Mouse (Mus musculus) stomach, postnatal 0 days (tissue): ENCODE measurements around the gene Rps6ka5. TPM values are rescaled to one million over a fixed set of nuclear protein-coding genes. Genes with fewer than 3 reads are reported as not detected.

Experiments
- ATAC-seq: fragments of 200-750 bp; cut with Nextera tagmentation; 2 replicates; pipeline ENCODE4 v1.8.0; 2017; ENCODE audit not compliant: low FRiP score, low TSS enrichment
- DNase-seq: peaks from one replicate; pipeline ENCODE4 v3.0.0-alpha.2; 2016; ENCODE audit warnings: low spot score
- H3K27ac ChIP-seq: fragments of 300-500 bp; sonication (generic); replicated peaks from 2 replicates; pipeline ENCODE4 v1.5.1; 2014; ENCODE audit warnings: mild to moderate bottlenecking, control low read depth
- H3K27me3 ChIP-seq: fragments of 300-500 bp; sonication (generic); 2 replicates; pipeline ENCODE4 v1.6.1; 2014; ENCODE audit warnings: low read length; ENCODE audit not compliant: control insufficient read depth, insufficient read depth
- H3K36me3 ChIP-seq: fragments of 300-500 bp; sonication (generic); 2 replicates; pipeline ENCODE4 v1.6.1; 2014; ENCODE audit warnings: low read length, mixed read lengths; ENCODE audit not compliant: control insufficient read depth, insufficient read depth
- H3K4me1 ChIP-seq: fragments of 300-500 bp; sonication (generic); replicated peaks from 2 replicates; pipeline ENCODE4 v1.6.1; 2014; ENCODE audit warnings: antibody characterized with exemption; ENCODE audit not compliant: control insufficient read depth, insufficient read depth
- H3K4me2 ChIP-seq: fragments of 300-500 bp; sonication (generic); replicated peaks from 2 replicates; pipeline ENCODE4 v1.6.1; 2014; ENCODE audit warnings: low read depth, mild to moderate bottlenecking, control low read depth, moderate library complexity
- H3K4me3 ChIP-seq: fragments of 300-500 bp; sonication (generic); 2 replicates; pipeline ENCODE4 v1.5.1; 2014; ENCODE audit warnings: low read depth, low read length, control low read depth
- H3K9ac ChIP-seq: fragments of 300-500 bp; sonication (generic); 2 replicates; pipeline ENCODE4 v1.6.1; 2014; ENCODE audit warnings: mild to moderate bottlenecking, low read length, control low read depth, mixed read lengths
- H3K9me3 ChIP-seq: fragments of 300-500 bp; sonication (generic); 2 replicates; pipeline ENCODE4 v1.6.1; 2016; ENCODE audit warnings: low read length; ENCODE audit not compliant: control insufficient read depth
- CTCF ChIP-seq: IDR thresholded peaks from 2 replicates; pipeline ENCODE4 v1.5.1; 2016; ENCODE audit warnings: antibody characterized with exemption, low read depth, mild to moderate bottlenecking, moderate library complexity
- EP300 ChIP-seq: optimal IDR thresholded peaks from 2 replicates; pipeline ENCODE3; 2016; ENCODE audit warnings: antibody characterized with exemption
- WGBS: fragments of 180-500 bp; shearing (Covaris S2); extraction: QIAGEN DNeasy Blood & Tissue Kit; methylation state at CpG from one replicate; pipeline ENCODE4 v1.1.7; 2014; 5-methylcytosine and 5-hydroxymethylcytosine counted together
- polyA plus RNA-seq: library from polyadenylated mRNA; unstranded; fragments of >200 nt; fragmentation: Nextera tagmentation; extraction: Ambion mirVana; gene quantifications from 2 replicates; pipeline ENCODE4 v1.2.1, GENCODE M21; 2015

Rps6ka5 gene
- polyA plus RNA-seq, 1 experiment from 2014 or later = 1.4 TPM

DNA sequence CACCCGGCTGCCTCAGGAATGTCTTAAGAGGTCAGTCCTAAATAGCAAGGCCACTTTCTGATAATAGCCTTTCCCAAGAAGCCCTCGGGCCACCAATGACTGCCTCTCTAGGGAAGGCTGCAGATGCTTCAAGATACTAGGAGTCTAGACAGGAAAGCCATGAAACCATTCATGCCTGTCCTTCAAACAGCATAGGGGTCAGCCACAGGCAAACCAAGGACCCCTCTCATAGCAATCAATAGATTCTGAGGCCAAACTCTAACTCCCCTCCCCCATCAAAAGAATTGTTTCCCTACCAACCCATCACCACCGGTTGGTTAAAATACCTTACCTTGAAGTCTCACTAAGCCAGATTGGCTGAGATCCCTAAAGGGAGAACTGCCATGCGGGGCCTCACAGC lies 211.3 kb downstream of the Rps6ka5 start:
- DNase-seq = no peak
- Histone ChIP-seq H3K4me2 (no peak overlapping the region), H3K9me3 (no peaks in the 10 kb centered on the region), H3K4me1 (no peaks in the 10 kb centered on the region; the same call in 1 of the 2 replicates), H3K36me3 (no peaks in the 10 kb centered on the region), H3K9ac (no peak overlapping the region), H3K4me3 (no peak overlapping the region), H3K27me3 (no peaks in the 10 kb centered on the region), H3K27ac (no peak overlapping the region)
- ATAC-seq = no peak
- TF ChIP-seq EP300 (no peak), CTCF (no peak)
- 90% methylated on average over 4 of the region's 4 CpGs for WGBS

GRCm38 (mm10) chr12:100514611-100515010 lies 212.2 kb downstream of the Rps6ka5 start:
- Histone ChIP-seq H3K36me3 (no peaks in the 10 kb centered on the region), H3K9me3 (no peaks in the 10 kb centered on the region), H3K27ac (no peak overlapping the region), H3K4me3 (no peak overlapping the region), H3K4me2 (no peak overlapping the region), H3K4me1 (no peaks in the 10 kb centered on the region), H3K27me3 (no peaks in the 10 kb centered on the region), H3K9ac (no peak overlapping the region)
- WGBS = 77% methylated on average over 1 of the region's 1 CpGs
- ATAC-seq (no peak), DNase-seq (no peak)
- no peak for TF ChIP-seq CTCF
- no peak for TF ChIP-seq EP300

DNA sequence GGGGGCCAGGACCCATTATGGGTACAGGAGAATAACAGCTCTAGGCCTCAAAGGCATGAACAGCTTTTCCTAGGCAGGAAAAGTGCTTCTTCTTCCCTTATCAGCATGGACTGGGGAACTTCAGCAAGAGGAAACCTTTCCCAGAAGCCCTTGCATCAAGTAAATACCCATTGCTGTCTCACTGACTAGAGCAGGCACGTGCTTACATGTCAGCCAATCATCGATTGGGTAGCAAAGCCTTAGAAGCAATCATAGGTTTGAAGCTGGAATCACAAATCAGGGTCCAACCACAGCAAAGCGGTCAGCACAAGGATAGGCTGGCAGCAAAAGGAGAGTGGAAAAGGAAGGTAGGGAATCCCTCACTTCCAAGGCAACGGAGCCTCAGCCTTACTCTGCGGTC lies 213.7 kb downstream of the Rps6ka5 start:
- DNase-seq = no peak
- no peak for TF ChIP-seq CTCF
- TF ChIP-seq EP300 = no peak
- H3K27me3 ChIP-seq = no peaks in the 10 kb centered on the region
- ATAC-seq = no peak
- H3K9ac ChIP-seq = no peak overlapping the region
- H3K4me2 ChIP-seq = no peak overlapping the region
- no peak overlapping the region for H3K4me3 ChIP-seq
- H3K4me1 ChIP-seq = no peaks in the 10 kb centered on the region
- H3K27ac ChIP-seq = no peak overlapping the region
- WGBS = 91% methylated on average over 5 of the region's 5 CpGs
- H3K36me3 ChIP-seq = no peaks in the 10 kb centered on the region
- no peaks in the 10 kb centered on the region for H3K9me3 ChIP-seq

DNA sequence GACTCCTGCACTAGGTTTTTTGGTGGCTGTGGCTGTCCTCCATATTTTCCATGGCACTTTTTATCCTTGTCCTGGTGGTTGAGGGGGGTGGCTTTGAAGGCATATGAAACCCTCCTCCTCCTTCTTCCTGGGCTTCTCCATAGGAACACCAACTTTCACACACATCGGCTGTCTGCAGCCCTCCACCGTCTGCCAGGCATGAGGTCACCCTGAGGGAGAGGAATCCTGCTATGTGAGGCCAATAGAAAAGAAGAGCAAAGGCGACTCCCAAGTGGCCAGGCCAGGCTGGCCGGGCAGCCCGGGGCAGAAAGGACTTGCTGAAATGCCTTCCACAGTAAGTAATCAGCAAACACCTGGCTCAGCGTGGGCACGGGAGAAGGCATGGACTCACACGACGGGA lies 214.1 kb downstream of the Rps6ka5 start:
- no peak overlapping the region for H3K27ac ChIP-seq
- no peaks in the 10 kb centered on the region for H3K4me1 ChIP-seq
- ATAC-seq (no peak), DNase-seq (no peak)
- H3K27me3 ChIP-seq = no peaks in the 10 kb centered on the region
- no peak overlapping the region for H3K4me3 ChIP-seq
- no peaks in the 10 kb centered on the region for H3K36me3 ChIP-seq
- TF ChIP-seq EP300 = no peak
- TF ChIP-seq CTCF = no peak
- H3K4me2 ChIP-seq = no peak overlapping the region
- no peak overlapping the region for H3K9ac ChIP-seq
- 75% methylated on average over 9 of the region's 9 CpGs for WGBS
- no peaks in the 10 kb centered on the region for H3K9me3 ChIP-seq

- WGBS = 76% methylated on average over 9 of the region's 9 CpGs
- H3K9me3 ChIP-seq = no peaks in the 10 kb centered on the region
- no peak overlapping the region for H3K9ac ChIP-seq
- no peaks in the 10 kb centered on the region for H3K36me3 ChIP-seq
- no peak overlapping the region for H3K27ac ChIP-seq
- no peaks in the 10 kb centered on the region for H3K4me1 ChIP-seq
- H3K4me2 ChIP-seq = no peak overlapping the region
- ATAC-seq = no peak
- TF ChIP-seq EP300 = no peak
- TF ChIP-seq CTCF = no peak
- DNase-seq = no peak
- no peak overlapping the region for H3K4me3 ChIP-seq
- no peaks in the 10 kb centered on the region for H3K27me3 ChIP-seq
Observed at GRCm38 (mm10) chr12:100509615-100510282, 217.0 kb downstream of the Rps6ka5 start.

GRCm38 (mm10) chr12:100508668-100509067 lies 218.1 kb downstream of the Rps6ka5 start:
- Histone ChIP-seq H3K4me1 (no peaks in the 10 kb centered on the region), H3K9me3 (no peaks in the 10 kb centered on the region), H3K9ac (no peak overlapping the region), H3K27me3 (no peaks in the 10 kb centered on the region), H3K4me3 (no peak overlapping the region), H3K4me2 (no peak overlapping the region), H3K36me3 (no peaks in the 10 kb centered on the region), H3K27ac (no peak overlapping the region)
- DNase-seq (no peak), ATAC-seq (no peak)
- 82% methylated on average over 5 of the region's 5 CpGs for WGBS
- TF ChIP-seq CTCF (no peak), EP300 (no peak)
